Mouse (Mus musculus): ENCODE data around the gene Srrm2. TPM values are rescaled to one million over a fixed set of nuclear protein-coding genes. Genes with fewer than 3 reads are reported as not detected.
"Not testable (repeated sequence)": the region's sequence is repeated elsewhere in the genome, so short reads cannot be mapped to it uniquely, and the experiment has no call there.

Gene Srrm2
- total RNA-seq, 2 experiments from 2014 or later: 555 to 572 TPM

DNA sequence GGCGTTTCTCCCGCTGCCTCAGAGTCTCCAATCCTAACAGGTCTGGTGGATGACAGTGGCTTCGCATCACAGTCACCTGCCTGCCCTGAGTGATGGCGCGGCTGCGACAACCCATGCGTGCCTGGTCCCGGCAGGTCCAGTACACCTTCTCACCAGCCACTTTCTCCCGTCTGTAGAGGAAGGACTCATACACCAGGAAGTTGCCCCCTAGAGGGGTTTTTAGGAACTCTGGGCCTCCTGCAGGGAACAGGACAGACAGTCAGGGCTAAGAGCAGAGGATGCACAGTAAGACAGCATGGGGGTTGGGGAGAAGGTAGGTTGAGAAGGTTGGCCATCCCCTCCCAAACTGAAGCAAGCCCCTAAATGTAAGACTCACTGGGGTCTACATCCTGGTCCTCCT is 30.1 kb upstream of the Srrm2 start:
- no peak for DNase-seq (ENCODE audit: extremely low spot score in 1 of 2, low spot score in 2 of 2)
- intact Hi-C loops (cut with DNase I): no loop called here

DNA sequence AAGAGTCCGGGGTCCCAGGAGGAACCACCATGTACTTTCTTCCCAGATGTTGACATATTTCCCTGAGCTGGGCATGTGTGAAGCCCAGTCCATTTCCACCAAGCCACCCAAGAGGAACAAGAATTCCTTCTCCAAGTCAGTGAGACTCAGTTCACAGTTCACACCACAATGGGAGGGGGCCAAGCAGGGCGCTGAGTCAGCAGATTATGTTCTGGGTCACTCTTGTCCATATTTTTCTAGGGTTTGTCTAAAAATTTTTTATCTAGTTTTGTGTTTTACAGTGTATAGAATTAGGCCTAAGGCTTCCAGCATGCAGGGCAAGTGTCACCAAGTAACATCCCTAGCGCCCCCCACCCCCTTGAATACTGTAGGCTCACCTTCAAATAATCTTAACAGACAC is 29.2 kb upstream of the Srrm2 start:
- intact Hi-C loops (cut with DNase I): no loop called here
- no peak for DNase-seq (ENCODE audit: extremely low spot score in 1 of 2, low spot score in 2 of 2)

DNA sequence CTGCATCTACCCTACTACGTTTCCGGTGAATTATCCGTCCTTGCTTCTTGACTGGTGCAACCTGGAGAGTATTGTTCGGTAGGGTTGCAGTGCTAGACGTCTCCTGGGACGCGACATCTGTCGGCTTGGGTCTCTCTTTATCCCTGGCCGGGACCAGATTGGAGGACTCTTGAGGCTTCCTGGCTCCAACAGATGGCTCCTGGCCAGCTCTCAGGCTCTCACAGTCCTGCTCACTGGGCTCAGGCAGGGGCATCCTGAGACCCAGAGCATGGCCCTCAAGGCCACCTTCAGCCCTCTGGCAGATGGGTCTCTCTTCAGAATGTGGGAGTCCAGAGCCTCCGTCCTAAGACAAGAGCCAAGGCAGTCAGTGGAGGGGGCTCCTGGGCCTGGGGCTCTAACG is 27.4 kb upstream of the Srrm2 start:
- intact Hi-C loops (cut with DNase I): no loop called here
- DNase-seq (ENCODE audit: extremely low spot score in 1 of 2, low spot score in 2 of 2): no peak

DNA sequence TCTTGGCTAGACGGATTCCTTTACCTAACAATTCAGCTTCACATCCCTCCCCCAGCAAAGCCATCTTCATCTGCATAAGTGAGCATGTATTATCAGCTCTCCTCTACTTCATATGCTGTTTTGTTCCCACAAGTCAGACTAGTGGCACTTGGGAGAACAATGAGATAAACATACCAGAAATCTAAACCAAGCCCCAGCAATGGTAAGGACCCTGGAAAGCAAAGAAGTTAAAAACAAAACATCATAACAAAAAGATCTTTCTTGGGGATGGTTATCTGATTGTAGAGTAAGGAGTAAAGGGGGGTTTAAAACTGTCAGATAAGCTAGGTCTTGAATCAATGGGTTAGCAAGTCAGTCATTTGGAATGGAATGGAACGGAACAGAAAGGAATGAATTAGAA is 19.8 kb upstream of the Srrm2 start:
- no peak for DNase-seq (ENCODE audit: extremely low spot score in 1 of 2, low spot score in 2 of 2)
- intact Hi-C loops (cut with DNase I): loop anchor here (5.0 kb wide), 1 partner anchor 57 kb away; the partner anchor contains the start of gene Elob

DNA sequence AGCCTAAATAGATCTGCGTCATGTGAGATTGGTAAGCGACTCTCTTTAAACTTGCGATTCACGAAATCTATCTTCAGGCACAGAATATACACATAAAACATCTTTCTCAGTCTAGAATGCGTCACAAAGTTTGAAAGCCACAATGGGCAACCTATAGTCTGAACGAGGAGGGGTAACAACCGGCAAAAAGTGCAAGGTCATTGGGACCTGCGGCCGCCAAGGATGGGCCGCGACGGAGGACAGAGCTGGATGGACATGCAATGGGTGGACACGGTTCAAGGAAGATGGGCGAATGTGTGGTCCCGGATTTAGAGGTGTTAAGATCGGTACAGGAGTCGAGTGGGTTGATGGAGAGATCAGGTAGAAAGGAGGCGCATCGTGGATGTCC is 19.4 kb upstream of the Srrm2 start:
- no peak for DNase-seq (ENCODE audit: extremely low spot score in 1 of 2, low spot score in 2 of 2)
- intact Hi-C loops (cut with DNase I): loop anchor here (5.0 kb wide), 1 partner anchor 56 kb away; the partner anchor contains the start of gene Elob

DNA sequence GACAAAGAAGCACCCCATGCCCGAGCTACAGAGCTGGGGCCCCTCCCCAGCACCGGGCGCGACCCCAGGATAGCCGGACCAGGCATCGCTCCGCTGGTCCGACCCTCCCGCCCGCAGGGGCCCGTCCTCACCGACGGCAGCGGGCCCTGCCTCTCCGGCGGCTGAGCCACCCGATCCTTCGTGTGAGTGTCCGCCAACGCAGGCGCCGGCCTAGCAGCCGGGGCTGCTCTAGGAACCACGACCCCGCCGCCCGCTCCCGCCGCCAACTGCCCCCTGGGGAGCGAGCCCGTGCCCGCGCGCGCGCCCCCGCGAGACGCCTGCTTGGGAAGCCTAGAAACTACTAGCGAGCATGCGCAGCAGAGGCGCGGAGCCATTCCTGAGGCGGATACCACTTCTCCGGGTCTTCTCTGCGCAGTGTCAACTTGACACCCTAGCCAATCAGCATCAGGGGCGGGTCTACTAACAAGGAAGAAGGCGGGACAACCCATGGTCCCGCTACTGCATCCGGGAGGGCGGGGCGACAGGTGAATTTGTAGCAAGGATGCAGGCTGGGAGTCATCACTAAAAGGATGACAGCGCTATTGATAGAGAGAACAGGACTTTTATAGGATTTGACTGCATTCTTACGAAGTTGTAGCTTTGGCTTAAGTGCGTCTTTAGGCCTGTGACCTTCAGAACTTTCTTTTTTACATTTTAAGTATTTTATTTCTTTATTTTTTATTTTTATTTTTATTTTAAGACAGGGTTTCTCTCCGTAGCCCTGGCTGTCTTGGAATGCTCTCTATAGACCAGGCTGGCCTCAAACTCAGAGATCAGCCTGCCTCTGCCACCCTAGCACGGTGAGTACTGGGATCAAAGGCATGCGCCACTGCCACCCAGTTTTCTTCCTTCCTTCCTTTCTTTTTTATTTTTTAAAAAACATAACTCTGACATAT is 18.8 kb upstream of the Srrm2 start, which contains the start of gene Flywch1:
TSS of gene Flywch1 (minus strand) at position 319 of the 935 bp plus-strand sequence.
- intact Hi-C loops (cut with DNase I): loop anchor here (5.0 kb wide), 1 partner anchor 56 kb away; the partner anchor contains the start of gene Elob

DNA sequence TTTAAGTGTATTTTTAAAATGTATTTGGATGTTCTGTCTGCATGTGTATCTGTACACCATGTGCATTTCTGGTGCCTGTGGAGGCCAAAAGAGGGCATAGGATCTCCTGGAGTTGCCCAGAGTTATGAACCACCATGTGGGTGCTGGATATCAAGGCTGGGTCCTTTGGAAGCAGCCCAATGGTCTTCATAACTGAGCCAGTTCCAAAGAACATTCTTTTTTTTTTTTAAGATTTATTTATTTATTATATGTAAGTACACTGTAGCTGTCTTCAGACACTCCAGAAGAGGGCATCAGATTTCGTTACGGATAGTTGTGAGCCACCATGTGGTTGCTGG is 18.1 kb upstream of the Srrm2 start:
- intact Hi-C loops (cut with DNase I): loop anchor here (5.0 kb wide), 1 partner anchor 55 kb away; the partner anchor contains the start of gene Elob
- DNase-seq (ENCODE audit: extremely low spot score in 1 of 2, low spot score in 2 of 2): not testable (repeated sequence)

More for the DNA sequence above, 18.8 kb upstream of the Srrm2 start, which contains the start of gene Flywch1:
- DNase-seq (ENCODE audit: extremely low spot score in 1 of 2, low spot score in 2 of 2): peak; percentile 98 to 99

DNA sequence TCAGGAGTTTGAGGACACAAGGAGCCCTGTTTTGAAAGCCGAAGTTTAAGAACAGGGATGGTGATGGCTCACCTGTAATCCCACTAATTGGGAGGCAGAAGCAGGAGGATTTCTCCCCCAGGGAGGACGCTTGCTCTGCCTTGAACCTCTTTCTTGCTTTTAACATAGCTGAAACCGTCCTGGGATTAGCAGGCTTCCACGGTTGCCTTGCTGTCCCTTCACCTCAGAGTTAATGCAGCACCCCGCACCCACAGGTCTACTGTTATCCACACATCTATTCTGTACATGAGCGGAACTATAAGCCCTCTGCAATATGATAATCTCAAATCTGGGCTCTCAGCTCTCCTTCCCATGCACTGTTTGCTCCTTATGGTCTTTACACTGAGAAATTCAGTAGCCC is 16.7 kb upstream of the Srrm2 start:
- intact Hi-C loops (cut with DNase I): loop anchor here (5.0 kb wide), 1 partner anchor 54 kb away; the partner anchor contains the start of gene Elob

DNA sequence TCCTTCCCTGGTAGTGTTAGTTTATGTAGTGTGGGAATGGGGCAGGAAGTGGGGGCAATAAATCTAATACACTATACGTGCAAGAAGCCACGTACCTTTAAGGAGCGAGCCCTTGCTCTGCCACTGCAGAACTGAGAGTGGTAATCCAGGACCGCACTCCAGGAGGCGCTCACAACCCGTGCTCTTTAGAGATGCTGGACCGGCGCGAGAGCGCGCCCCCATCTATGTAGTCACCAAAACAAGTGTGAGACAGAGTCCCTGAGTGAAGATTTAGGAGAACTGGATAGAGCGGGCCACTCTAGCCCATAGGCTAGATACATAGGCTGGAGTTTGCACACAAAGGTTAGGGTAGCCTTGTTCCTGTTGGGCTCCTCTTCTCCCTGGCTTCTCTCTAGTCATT is 16.2 kb upstream of the Srrm2 start:
- DNase-seq (ENCODE audit: extremely low spot score in 1 of 2, low spot score in 2 of 2): peak; percentile 48 to 87
- intact Hi-C loops (cut with DNase I): loop anchor here (5.0 kb wide), 1 partner anchor 53 kb away; the partner anchor contains the start of gene Elob

More for the DNA sequence above, 16.7 kb upstream of the Srrm2 start:
- no peak for DNase-seq (ENCODE audit: extremely low spot score in 1 of 2, low spot score in 2 of 2)

DNA sequence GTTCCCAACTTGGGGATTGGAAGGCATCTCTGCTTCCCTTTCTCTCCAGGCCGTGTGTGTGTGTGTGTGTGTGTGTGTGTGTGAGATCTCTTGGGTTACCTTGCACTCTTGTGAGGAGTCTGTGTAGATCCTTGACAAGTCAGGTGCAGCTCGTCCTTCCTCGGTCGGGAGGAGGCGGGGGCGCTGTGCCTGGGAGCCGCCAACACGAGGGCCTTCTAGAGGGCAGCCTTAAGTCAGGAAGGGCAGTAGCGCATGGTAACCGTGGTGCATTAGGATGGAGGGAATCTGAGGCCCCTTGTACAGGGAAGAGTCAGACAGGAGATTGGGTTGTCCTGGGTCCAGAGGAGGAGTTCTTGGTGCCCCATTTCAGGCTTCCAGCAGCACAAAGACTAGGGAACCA is 14.1 kb upstream of the Srrm2 start:
- no peak for DNase-seq (ENCODE audit: extremely low spot score in 1 of 2, low spot score in 2 of 2)
- intact Hi-C loops (cut with DNase I): loop anchor here (5.0 kb wide), 1 partner anchor 186 kb away; no protein-coding TSS in a partner anchor

DNA sequence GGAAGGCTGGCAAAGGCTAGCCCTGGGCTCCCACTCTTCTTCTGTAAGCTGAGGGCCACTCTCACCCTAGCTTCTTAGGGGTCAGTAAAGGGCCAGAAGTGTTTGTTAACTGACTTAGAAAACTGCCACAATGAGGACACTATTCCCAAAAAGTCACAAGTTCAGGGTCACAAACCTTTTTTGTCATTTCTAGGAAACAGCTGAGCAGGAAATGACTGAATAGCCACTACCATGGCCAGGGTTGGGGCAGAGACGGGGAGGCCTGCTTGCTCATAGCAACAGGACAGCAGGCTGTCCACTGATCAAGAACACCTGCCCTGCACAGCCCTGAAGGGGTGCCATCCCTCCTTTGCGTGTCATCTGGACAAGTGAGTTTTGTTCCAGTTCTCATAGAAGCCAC is 13.2 kb upstream of the Srrm2 start:
- no peak for DNase-seq (ENCODE audit: extremely low spot score in 1 of 2, low spot score in 2 of 2)
- intact Hi-C loops (cut with DNase I): loop anchor here (5.0 kb wide), 1 partner anchor 185 kb away; no protein-coding TSS in a partner anchor

DNA sequence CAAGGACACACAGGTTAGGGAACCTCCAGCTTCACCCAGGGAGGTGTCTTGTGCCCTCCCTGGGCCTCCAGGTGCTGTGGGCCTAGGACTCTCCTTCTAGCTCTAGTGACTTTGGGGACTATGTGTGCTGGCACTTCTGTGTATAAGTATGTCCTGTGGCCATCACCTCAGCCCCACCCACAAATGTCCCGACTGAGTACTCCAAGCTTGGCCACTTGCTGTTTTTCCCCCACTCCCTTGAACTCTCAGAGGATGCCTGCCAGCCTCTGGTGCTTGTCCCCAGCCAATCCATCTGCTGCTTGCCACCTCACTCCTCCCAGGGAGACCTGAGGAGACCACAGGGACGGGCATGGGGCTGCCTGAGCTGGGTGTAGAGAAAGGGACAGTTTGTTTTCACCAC is 11.9 kb upstream of the Srrm2 start:
- intact Hi-C loops (cut with DNase I): loop anchor here (5.0 kb wide), 1 partner anchor 184 kb away; no protein-coding TSS in a partner anchor
- no peak for DNase-seq (ENCODE audit: extremely low spot score in 1 of 2, low spot score in 2 of 2)

DNA sequence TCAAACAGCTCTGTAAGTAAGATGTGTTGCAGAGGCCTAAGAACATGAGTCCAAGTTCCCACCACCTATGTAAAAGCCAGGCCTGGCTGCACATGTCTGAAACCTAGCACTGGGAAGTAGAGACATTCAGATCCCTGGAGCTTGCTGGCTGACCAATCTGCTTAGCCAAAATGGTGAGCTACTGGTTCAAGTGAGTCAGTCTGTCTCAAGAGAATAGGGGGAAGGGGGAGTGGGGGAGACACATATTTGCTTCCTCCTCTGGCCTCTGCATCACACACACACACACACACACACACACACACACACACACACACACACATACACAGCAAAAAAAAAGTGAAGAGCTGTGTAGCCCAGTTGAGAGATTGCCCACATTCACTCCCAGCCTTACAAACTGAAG is 7.0 kb upstream of the Srrm2 start:
- intact Hi-C loops (cut with DNase I): no loop called here
- no peak for DNase-seq (ENCODE audit: extremely low spot score in 1 of 2, low spot score in 2 of 2)

DNA sequence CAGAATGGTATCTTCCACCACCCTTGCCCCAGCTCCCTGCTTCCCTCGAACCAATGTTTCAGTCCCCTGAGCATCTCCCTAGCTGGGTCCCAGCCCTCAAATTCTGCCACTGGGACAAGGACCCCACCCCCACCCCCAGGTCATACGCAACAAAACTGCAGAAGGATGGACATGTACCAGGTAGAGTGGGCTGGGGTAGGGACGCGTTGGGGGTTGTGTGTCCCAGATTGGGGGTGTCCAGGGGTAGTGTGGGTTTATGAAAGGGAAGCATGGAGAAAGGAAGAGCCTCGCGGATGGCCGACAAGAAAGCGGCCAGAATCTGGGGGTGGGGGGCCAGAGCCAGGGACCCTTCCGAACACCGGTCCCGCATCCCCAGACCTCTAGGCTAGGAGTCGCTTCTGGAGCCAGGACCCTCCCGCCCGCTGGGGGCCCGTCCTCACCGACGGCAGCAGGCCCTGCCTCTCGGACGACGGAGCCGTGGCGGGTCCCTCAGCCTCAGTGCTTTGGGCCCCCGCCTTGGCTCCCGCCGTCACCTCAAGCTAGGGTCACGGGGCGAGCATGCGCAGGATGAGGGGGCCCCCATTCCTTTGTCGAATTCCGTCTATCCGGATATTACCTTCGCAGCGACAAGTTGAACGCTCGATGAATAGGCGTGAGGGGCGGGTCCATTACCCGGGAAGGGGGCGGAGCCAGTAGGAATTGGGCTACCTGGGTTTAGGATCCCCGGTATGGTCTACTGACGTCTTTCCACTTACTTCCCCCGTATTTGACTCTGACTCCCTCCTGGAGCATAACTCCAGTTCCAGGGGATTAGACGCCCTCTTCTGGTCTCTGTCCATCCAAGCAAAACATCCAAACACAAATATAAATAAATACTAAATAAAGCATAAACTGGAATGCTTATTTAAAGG is 4.5 kb upstream of the Srrm2 start, which contains the start of gene Flywch2:
TSS of gene Flywch2 (minus strand) at position 521 of the 911 bp plus-strand sequence.
- peak; percentile 87 to 89 for DNase-seq (ENCODE audit: extremely low spot score in 1 of 2, low spot score in 2 of 2)
- intact Hi-C loops (cut with DNase I): no loop called here

DNA sequence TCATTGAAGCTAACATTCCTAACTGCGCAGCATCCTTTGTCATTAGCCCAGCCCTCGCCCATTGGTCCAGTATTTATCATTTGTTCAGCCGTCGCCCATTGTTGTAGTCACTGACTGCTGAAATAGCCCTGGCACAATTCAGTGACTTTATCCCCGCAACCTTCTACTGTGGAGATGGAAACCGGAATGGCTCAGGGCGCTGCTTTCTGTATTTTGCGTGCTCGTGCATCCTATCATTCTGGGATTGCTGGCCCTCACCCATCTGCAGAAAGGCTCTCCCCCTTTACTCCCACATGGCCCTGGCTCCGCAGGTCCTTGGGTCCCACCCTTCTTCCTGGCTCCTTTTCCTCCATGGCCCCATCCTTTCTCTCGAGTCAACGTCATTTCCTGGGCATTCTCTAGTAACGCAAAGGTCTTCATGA is 3.8 kb upstream of the Srrm2 start:
- DNase-seq (ENCODE audit: extremely low spot score in 1 of 2, low spot score in 2 of 2): peak; percentile 42 to 55
- intact Hi-C loops (cut with DNase I): no loop called here

DNA sequence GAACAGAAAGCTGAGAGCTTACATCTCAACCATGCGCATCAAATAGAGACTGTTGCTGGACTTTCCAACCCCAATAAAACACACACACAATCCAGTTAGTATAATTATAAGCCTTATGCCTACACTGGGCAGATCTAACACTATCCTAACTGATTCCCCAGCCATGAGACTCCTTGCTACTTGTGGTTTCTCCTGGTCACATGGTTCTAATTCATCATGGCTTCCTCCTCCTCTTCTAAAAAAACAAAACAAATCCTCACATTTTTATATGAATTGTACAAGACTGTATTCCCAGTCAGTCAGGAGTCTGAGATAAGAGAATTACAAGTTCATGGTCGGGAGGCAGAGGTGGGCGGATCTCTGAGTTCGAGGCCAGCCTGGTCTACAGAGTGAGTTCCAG is 1.4 kb upstream of the Srrm2 start:
- intact Hi-C loops (cut with DNase I): no loop called here
- no peak for DNase-seq (ENCODE audit: extremely low spot score in 1 of 2, low spot score in 2 of 2)

DNA sequence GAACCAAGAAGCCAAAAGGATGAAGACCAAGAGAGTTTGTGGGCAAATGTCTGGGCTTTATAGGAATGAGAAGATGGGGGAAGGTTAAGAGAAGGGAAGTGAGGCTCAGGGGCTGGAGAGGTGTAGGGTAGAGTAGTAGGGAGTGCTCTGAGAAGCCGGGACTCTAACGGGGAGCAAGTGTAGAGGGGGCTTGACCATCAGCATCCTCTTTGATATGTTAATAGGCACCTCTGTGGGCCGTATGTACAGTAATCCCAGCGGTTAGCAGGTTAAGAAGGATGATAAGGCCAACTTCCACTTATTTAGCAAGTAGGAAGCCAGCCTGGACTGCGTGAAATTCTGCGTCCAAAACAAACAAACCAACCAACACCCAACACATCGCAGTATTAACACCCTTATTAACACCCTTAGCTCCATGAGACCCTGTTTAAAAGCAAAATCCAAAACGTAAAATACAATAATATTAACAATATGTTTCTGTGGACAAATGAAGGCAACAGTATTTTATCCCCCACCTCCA is 523 bp upstream of the Srrm2 start:
- DNase-seq (ENCODE audit: extremely low spot score in 1 of 2, low spot score in 2 of 2): no peak
- intact Hi-C loops (cut with DNase I): no loop called here

DNA sequence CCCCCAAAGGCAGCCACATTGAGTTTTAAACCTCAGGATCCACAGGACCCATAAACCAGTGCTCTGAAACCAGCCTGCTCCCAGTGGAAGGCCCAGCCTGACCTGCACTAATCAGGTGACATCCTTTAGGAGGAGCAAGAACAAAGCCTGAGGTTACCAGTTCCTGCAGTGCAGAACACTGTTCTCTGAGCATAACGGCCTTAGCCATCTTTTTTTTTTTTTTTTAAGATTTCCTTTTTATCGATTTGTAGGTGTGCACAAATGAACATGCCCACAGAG is 686 bp downstream of the Srrm2 start:
- intact Hi-C loops (cut with DNase I): no loop called here

DNA sequence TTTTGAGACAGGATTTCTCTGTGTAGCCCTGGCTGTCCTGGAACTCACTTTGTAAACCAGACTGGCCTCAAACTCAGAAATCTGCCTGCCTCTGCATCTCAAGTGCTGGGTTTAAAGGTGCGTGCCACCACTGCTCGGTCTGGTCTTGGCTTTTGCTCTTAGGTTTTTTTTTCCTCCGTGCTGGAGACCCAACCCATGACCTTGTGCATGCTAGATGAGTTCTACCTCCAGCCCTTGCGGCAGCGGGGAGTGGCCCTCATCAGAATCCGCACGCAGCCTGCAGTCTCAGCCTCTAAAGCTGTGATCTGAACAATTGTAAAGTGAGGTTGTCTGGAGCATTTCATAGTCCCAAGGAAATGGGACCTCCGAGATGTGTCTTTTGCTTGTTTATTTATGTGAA is 5.0 kb downstream of the Srrm2 start:
- intact Hi-C loops (cut with DNase I): no loop called here
- DNase-seq (ENCODE audit: extremely low spot score in 1 of 2, low spot score in 2 of 2): peak in 1 of 2 experiments; percentile 10

More for the DNA sequence above, 686 bp downstream of the Srrm2 start:
- DNase-seq (ENCODE audit: extremely low spot score in 1 of 2, low spot score in 2 of 2): no peak

Measured in left cerebral cortex, postnatal 10 days (tissue).